11 mouse cellular contexts compared by ENCODE assay signal in the genomic region with DNA sequence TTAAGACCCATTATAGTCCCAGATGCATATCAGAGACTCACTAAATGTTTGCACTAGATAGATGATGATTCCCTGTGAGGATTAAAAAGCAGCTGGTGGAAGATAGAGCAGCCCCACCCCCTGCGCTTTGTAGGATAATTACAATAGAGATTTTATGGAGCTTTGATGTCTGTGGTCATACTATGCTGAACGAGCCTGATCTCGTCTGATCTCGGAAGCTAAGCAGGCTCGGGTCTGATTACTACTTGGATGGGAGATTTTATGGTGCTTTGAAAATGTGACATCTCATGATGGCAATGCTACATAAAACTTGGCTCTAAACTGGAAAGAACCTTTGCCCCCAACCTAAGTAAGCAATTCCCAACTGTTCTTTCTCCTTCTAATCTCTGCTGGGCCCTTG. TPM values are rescaled to one million over a fixed set of nuclear protein-coding genes. Genes with fewer than 3 reads are reported as not detected.
DNase-seq lines count a peak whose midpoint lies in the region; ATAC-seq and TF ChIP-seq lines count a peak whose summit lies in the region.
"Had no signal": no experiment of that assay in that cellular context is flagged by ENCODE, and none has a peak within 500 bp of the region (broad histone marks: within the 10 kb centered on the region; RNA-seq: fewer than 3 reads in every experiment).

No protein-coding gene starts in this region.

- H3K4me1 ChIP-seq in lung, embryonic 14.5 days (ENCODE audit: insufficient read depth): peaks cover 16% of the 10 kb centered on the region; the same call in 1 of the 2 replicates
- H3K4me1 ChIP-seq in forebrain, embryonic 11.5 days (replicated peaks; ENCODE audit: control insufficient read depth, insufficient read depth, low read length): peaks cover 7% of the 10 kb centered on the region; the same call in 1 of the 2 replicates
- H3K4me1 ChIP-seq in hindbrain, postnatal 0 days (ENCODE audit: insufficient read depth, low read length): 0 out of 2 replicates have a peak, but pooled peaks cover 4% of the 10 kb centered on the region
- peaks cover 31% of the 10 kb centered on the region for H3K4me1 ChIP-seq in midbrain, embryonic 16.5 days (ENCODE audit: control insufficient read depth, insufficient read depth, low read length)
- peaks cover 26% of the 10 kb centered on the region for H3K4me1 ChIP-seq in thymus, adult 2 months (replicated peaks; ENCODE audit: control insufficient read depth, insufficient read depth, low read length)

- no peaks in the 10 kb centered on the region for H3K9me3 ChIP-seq in lung, embryonic 14.5 days (ENCODE audit: low read depth, low read length)
- H3K9me3 ChIP-seq in forebrain, embryonic 11.5 days (ENCODE audit: control insufficient read depth, low read length): no peaks in the 10 kb centered on the region
- no peaks in the 10 kb centered on the region for H3K9me3 ChIP-seq in hindbrain, postnatal 0 days (ENCODE audit: low read length)
- no peaks in the 10 kb centered on the region for H3K9me3 ChIP-seq in midbrain, embryonic 16.5 days (replicated peaks; ENCODE audit: control insufficient read depth, low read length, poor library complexity, severe bottlenecking)

- peaks cover 15% of the 10 kb centered on the region; the same call in 1 of the 2 replicates for H3K36me3 ChIP-seq in lung, embryonic 14.5 days (ENCODE audit: insufficient read depth)
- H3K36me3 ChIP-seq in forebrain, embryonic 11.5 days (ENCODE audit: control insufficient read depth, insufficient read depth, low read length): no peaks in the 10 kb centered on the region
- H3K36me3 ChIP-seq in hindbrain, postnatal 0 days (ENCODE audit: insufficient read depth, low read length): no peaks in the 10 kb centered on the region; the same call in 1 of the 2 replicates
- no peaks in the 10 kb centered on the region for H3K36me3 ChIP-seq in midbrain, embryonic 16.5 days (ENCODE audit: control insufficient read depth, insufficient read depth, low read length)
- no peaks in the 10 kb centered on the region; the same call in 1 of the 2 replicates for H3K36me3 ChIP-seq in thymus, adult 2 months (ENCODE audit: control insufficient read depth, insufficient read depth, low read length)

- TF ChIP-seq POLR2A in thymus, adult 2 months (IDR thresholded peaks at IDR 0.05; ENCODE audit: control insufficient read depth, extremely low read depth, insufficient read depth, low read length, poor library complexity): no peak

- peak overlapping the region; percentile 92; the same call in 1 of the 2 replicates for H3K4me3 ChIP-seq in lung, embryonic 14.5 days (ENCODE audit: low read depth, low read length)
- no peak overlapping the region for H3K4me3 ChIP-seq in forebrain, embryonic 11.5 days (ENCODE audit: low read depth, low read length)
- H3K4me3 ChIP-seq in hindbrain, postnatal 0 days (ENCODE audit: low read length): no peak overlapping the region
- H3K4me3 ChIP-seq in midbrain, embryonic 16.5 days (ENCODE audit: low read depth, low read length): no peak overlapping the region
- H3K4me3 ChIP-seq in thymus, adult 2 months (ENCODE audit: control insufficient read depth, insufficient read depth, low read length): no peak overlapping the region

- 86% methylated on average over 5 of the region's 5 CpGs for WGBS in lung, embryonic 14.5 days
- WGBS in forebrain, embryonic 11.5 days: 78% methylated on average over 5 of the region's 5 CpGs
- 74% methylated on average over 5 of the region's 5 CpGs for WGBS in hindbrain, postnatal 0 days
- WGBS in midbrain, embryonic 16.5 days: 61% methylated on average over 5 of the region's 5 CpGs
- 61% methylated on average over 5 of the region's 5 CpGs for WGBS in thymus, adult 2 months

- TF ChIP-seq CTCF in lung, embryonic 14.5 days (IDR thresholded peaks at IDR 0.05; ENCODE audit: low read depth): no peak
- no peak for TF ChIP-seq CTCF in hindbrain, postnatal 0 days (IDR thresholded peaks at IDR 0.05; ENCODE audit: low read depth)
- TF ChIP-seq CTCF in thymus, adult 2 months (IDR thresholded peaks at IDR 0.05; ENCODE audit: borderline replicate concordance, control insufficient read depth, extremely low read depth, insufficient read depth, low read length, poor library complexity): no peak

- no peak overlapping the region for H3K9ac ChIP-seq in lung, embryonic 14.5 days
- H3K9ac ChIP-seq in forebrain, embryonic 11.5 days (ENCODE audit: low read length): no peak overlapping the region; the same call in 1 of the 2 replicates
- H3K9ac ChIP-seq in hindbrain, postnatal 0 days (replicated peaks; ENCODE audit: low read length): no peak overlapping the region
- no peak overlapping the region for H3K9ac ChIP-seq in midbrain, embryonic 16.5 days (ENCODE audit: low read depth, low read length)

- DNase-seq in lung, embryonic 14.5 days: no peak
- DNase-seq in lung, postnatal 14 days: no peak
- no peak for DNase-seq in forebrain, embryonic 11.5 days (ENCODE audit: low spot score)
- no peak for DNase-seq in hindbrain, postnatal 0 days (ENCODE audit: low spot score)
- no peak for DNase-seq in adrenal gland, adult (ENCODE audit: inconsistent age in 2 of 2, low spot score in 1 of 2)
- no peak for DNase-seq in thymus, adult 2 months
- no peak for DNase-seq in adrenal gland, postnatal 4 days (ENCODE audit: low spot score in 2 of 2)
- DNase-seq: cerebellum, adult 9-10 months; gastrocnemius, adult 2 months; lung, postnatal 36 days had no signal

- no peaks in the 10 kb centered on the region for H3K27me3 ChIP-seq in lung, embryonic 14.5 days (ENCODE audit: insufficient read depth, low read length)
- H3K27me3 ChIP-seq in forebrain, embryonic 11.5 days (ENCODE audit: control insufficient read depth, insufficient read depth, low read length): no peaks in the 10 kb centered on the region
- no peaks in the 10 kb centered on the region for H3K27me3 ChIP-seq in hindbrain, postnatal 0 days (ENCODE audit: insufficient read depth, low read length)
- H3K27me3 ChIP-seq in midbrain, embryonic 16.5 days (ENCODE audit: control insufficient read depth, insufficient read depth, low read depth, low read length): no peaks in the 10 kb centered on the region
- no peaks in the 10 kb centered on the region for H3K27me3 ChIP-seq in thymus, adult 2 months (ENCODE audit: control insufficient read depth, insufficient read depth, low read length)

- ATAC-seq in lung, embryonic 14.5 days (ENCODE audit: insufficient read depth): no peak
- ATAC-seq in forebrain, embryonic 11.5 days (replicated peaks; ENCODE audit: low FRiP score): no peak
- ATAC-seq in hindbrain, postnatal 0 days: no peak
- no peak for ATAC-seq in midbrain, embryonic 16.5 days

- no peak overlapping the region for H3K27ac ChIP-seq in lung, embryonic 14.5 days (ENCODE audit: low read depth)
- no peak overlapping the region for H3K27ac ChIP-seq in forebrain, embryonic 11.5 days (ENCODE audit: low read depth, low read length)
- H3K27ac ChIP-seq in hindbrain, postnatal 0 days: no peak overlapping the region
- H3K27ac ChIP-seq in midbrain, embryonic 16.5 days (ENCODE audit: low read length): no peak overlapping the region
- no peak overlapping the region for H3K27ac ChIP-seq in thymus, adult 2 months (ENCODE audit: control insufficient read depth, insufficient read depth, low read length)
- H3K27ac ChIP-seq: gastrocnemius, adult 2 months had no signal

- H3K4me2 ChIP-seq in lung, embryonic 14.5 days: peak overlapping the region; percentile 98
- peak overlapping the region; percentile 100; the same call in 1 of the 2 replicates for H3K4me2 ChIP-seq in forebrain, embryonic 11.5 days (ENCODE audit: low read depth, low read length, severe bottlenecking)
- H3K4me2 ChIP-seq in hindbrain, postnatal 0 days (ENCODE audit: low read depth, low read length): peak overlapping the region; percentile 99; the same call in 1 of the 2 replicates
- peak overlapping the region; percentile 95; the same call in 1 of the 2 replicates for H3K4me2 ChIP-seq in midbrain, embryonic 16.5 days (ENCODE audit: low read length)

RNA-seq across cellular contexts. Expression of a gene that starts 1.7 kb away (rescaled TPM):
- 35.5 and 37.9 TPM in 2 replicates for polyA plus RNA-seq in lung, embryonic 14.5 days (2014; fragmentation: Nextera tagmentation; extraction: Ambion mirVana)
- polyA plus RNA-seq in forebrain, embryonic 11.5 days (2014; fragmentation: Nextera tagmentation; extraction: Ambion mirVana): 53.4 and 54.3 TPM in 2 replicates
- 88.2 and 91.7 TPM in 2 replicates for total RNA-seq in hindbrain, postnatal 0 days (2014; rRNA removed)
- 36.7 and 38.3 TPM in 2 replicates for polyA plus RNA-seq in hindbrain, postnatal 0 days (2015; fragmentation: Nextera tagmentation; extraction: Ambion mirVana)
- 51.4 and 53.6 TPM in 2 replicates for polyA plus RNA-seq in midbrain, embryonic 16.5 days (2015; fragmentation: Nextera tagmentation; extraction: Ambion mirVana)
- polyA plus RNA-seq in thymus, adult 2 months (2012; rRNA removed): 91.3 and 114 TPM in 2 replicates
- 10 to 100 TPM; 32.4 to 37.0 TPM for total RNA-seq in adrenal gland, postnatal 4 days (2021)

RNA-seq across cellular contexts. Expression of a gene that starts 4.6 kb away (rescaled TPM):
- 15.0 and 15.2 TPM in 2 replicates for polyA plus RNA-seq in lung, embryonic 14.5 days (2014; fragmentation: Nextera tagmentation; extraction: Ambion mirVana)
- polyA plus RNA-seq in forebrain, embryonic 11.5 days (2014; fragmentation: Nextera tagmentation; extraction: Ambion mirVana): 13.4 and 13.8 TPM in 2 replicates
- total RNA-seq in hindbrain, postnatal 0 days (2014; rRNA removed): 53.3 and 57.9 TPM in 2 replicates
- polyA plus RNA-seq in hindbrain, postnatal 0 days (2015; fragmentation: Nextera tagmentation; extraction: Ambion mirVana): 18.1 and 20.0 TPM in 2 replicates
- 20.6 and 21.3 TPM in 2 replicates for polyA plus RNA-seq in midbrain, embryonic 16.5 days (2015; fragmentation: Nextera tagmentation; extraction: Ambion mirVana)
- 23.8 and 30.5 TPM in 2 replicates for polyA plus RNA-seq in thymus, adult 2 months (2012; rRNA removed)
- 10 to 100 TPM; 29.3 to 33.5 TPM for total RNA-seq in adrenal gland, postnatal 4 days (2021)

RNA-seq across cellular contexts. Expression of a gene that starts 21.7 kb away (rescaled TPM):
- 244 and 245 TPM in 2 replicates for polyA plus RNA-seq in lung, embryonic 14.5 days (2014; fragmentation: Nextera tagmentation; extraction: Ambion mirVana)
- polyA plus RNA-seq in forebrain, embryonic 11.5 days (2014; fragmentation: Nextera tagmentation; extraction: Ambion mirVana): 271 and 288 TPM in 2 replicates
- 139 and 149 TPM in 2 replicates for total RNA-seq in hindbrain, postnatal 0 days (2014; rRNA removed)
- polyA plus RNA-seq in hindbrain, postnatal 0 days (2015; fragmentation: Nextera tagmentation; extraction: Ambion mirVana): 239 and 241 TPM in 2 replicates
- 233 and 237 TPM in 2 replicates for polyA plus RNA-seq in midbrain, embryonic 16.5 days (2015; fragmentation: Nextera tagmentation; extraction: Ambion mirVana)
- 51.7 and 65.2 TPM in 2 replicates for polyA plus RNA-seq in thymus, adult 2 months (2012; rRNA removed)
- total RNA-seq in adrenal gland, postnatal 4 days (2021): 100 to 1,000 TPM; 150 to 153 TPM

RNA-seq across cellular contexts. Expression of a gene that starts 33.3 kb away (rescaled TPM):
- 51.2 and 52.8 TPM in 2 replicates for polyA plus RNA-seq in lung, embryonic 14.5 days (2014; fragmentation: Nextera tagmentation; extraction: Ambion mirVana)
- 78.8 and 81.6 TPM in 2 replicates for polyA plus RNA-seq in forebrain, embryonic 11.5 days (2014; fragmentation: Nextera tagmentation; extraction: Ambion mirVana)
- total RNA-seq in hindbrain, postnatal 0 days (2014; rRNA removed): 48.2 and 54.2 TPM in 2 replicates
- 91.5 and 92.0 TPM in 2 replicates for polyA plus RNA-seq in hindbrain, postnatal 0 days (2015; fragmentation: Nextera tagmentation; extraction: Ambion mirVana)
- polyA plus RNA-seq in midbrain, embryonic 16.5 days (2015; fragmentation: Nextera tagmentation; extraction: Ambion mirVana): 101 and 105 TPM in 2 replicates
- polyA plus RNA-seq in thymus, adult 2 months (2012; rRNA removed): 16.0 and 17.9 TPM in 2 replicates
- total RNA-seq in adrenal gland, postnatal 4 days (2021): 10 to 100 TPM; 27.4 to 32.6 TPM

RNA-seq across cellular contexts. Expression of a gene that starts 33.6 kb away (rescaled TPM):
- 1.4 and 1.5 TPM in 2 replicates for polyA plus RNA-seq in lung, embryonic 14.5 days (2014; fragmentation: Nextera tagmentation; extraction: Ambion mirVana)
- polyA plus RNA-seq in forebrain, embryonic 11.5 days (2014; fragmentation: Nextera tagmentation; extraction: Ambion mirVana): 4.5 and 4.7 TPM in 2 replicates
- 6.4 and 8.4 TPM in 2 replicates for total RNA-seq in hindbrain, postnatal 0 days (2014; rRNA removed)
- polyA plus RNA-seq in hindbrain, postnatal 0 days (2015; fragmentation: Nextera tagmentation; extraction: Ambion mirVana): 2.1 and 3.1 TPM in 2 replicates
- polyA plus RNA-seq in midbrain, embryonic 16.5 days (2015; fragmentation: Nextera tagmentation; extraction: Ambion mirVana): 4.0 and 5.1 TPM in 2 replicates
- polyA plus RNA-seq in thymus, adult 2 months (2012; rRNA removed): 1.0 and 1.2 TPM in 2 replicates
- 1 to 10 TPM; 5.3 to 5.6 TPM for total RNA-seq in adrenal gland, postnatal 4 days (2021)
